Mouse (Mus musculus) C2C12 (cell line): ENCODE results near the gene Psmd11. TPM values are rescaled to one million over a fixed set of nuclear protein-coding genes. Genes with fewer than 3 reads are reported as not detected.
"Not testable (repeated sequence)": the region's sequence is repeated elsewhere in the genome, so short reads cannot be mapped to it uniquely, and the experiment has no call there.

Source experiments
- H3K27me3 ChIP-seq: one replicate; pipeline ENCODE4 v1.6.1; 2011; ENCODE audit not compliant: control insufficient read depth, insufficient read depth, insufficient read length
- H3K36me3 ChIP-seq: one replicate; pipeline ENCODE4 v1.6.1; 2011; ENCODE audit not compliant: control insufficient read depth, insufficient read depth
- H3K4me3 ChIP-seq: one replicate; pipeline ENCODE4 v1.5.1; 2011; ENCODE audit warnings: mild to moderate bottlenecking, control low read depth; ENCODE audit not compliant: poor library complexity, insufficient read depth, severe bottlenecking
- H3K79me2 ChIP-seq: one replicate; pipeline ENCODE4 v1.6.1; 2011; ENCODE audit not compliant: control insufficient read depth, insufficient read depth
- H3K79me3 ChIP-seq: one replicate; pipeline ENCODE4 v1.6.1; 2011; ENCODE audit warnings: low read depth, control low read depth
- H3ac ChIP-seq: one replicate; pipeline ENCODE3; 2011; ENCODE audit warnings: low read depth; ENCODE audit not compliant: control insufficient read depth, insufficient read length
- CEBPB ChIP-seq: IDR thresholded peaks from one replicate; pipeline ENCODE4 v1.6.1; 2011; ENCODE audit warnings: low read depth, mild to moderate bottlenecking, control low read depth, moderate library complexity
- CTCF ChIP-seq: IDR thresholded peaks from one replicate; pipeline ENCODE4 v1.5.1; 2011; ENCODE audit not compliant: control insufficient read depth, insufficient read depth, insufficient read length
- FOSL1 ChIP-seq: IDR thresholded peaks from one replicate; pipeline ENCODE4 v1.8.0; 2011; ENCODE audit warnings: mild to moderate bottlenecking, low read length; ENCODE audit not compliant: poor library complexity, insufficient read depth, severe bottlenecking
- MAX ChIP-seq: IDR thresholded peaks from one replicate; pipeline ENCODE4 v1.6.1; 2011; ENCODE audit warnings: mild to moderate bottlenecking, control low read depth
- MYOD1 ChIP-seq: IDR thresholded peaks from one replicate; pipeline ENCODE4 v1.6.1; 2011; ENCODE audit warnings: low read depth; ENCODE audit not compliant: control insufficient read depth, insufficient read length
- MYOG ChIP-seq: IDR thresholded peaks from one replicate; pipeline ENCODE4 v1.6.1; 2011; ENCODE audit not compliant: control insufficient read depth, insufficient read length; ENCODE audit errors: extremely low read depth
- USF1 ChIP-seq: IDR thresholded peaks from one replicate; pipeline ENCODE4 v1.6.1; 2011; ENCODE audit warnings: low read depth, mild to moderate bottlenecking, control low read depth, moderate library complexity
- polyA plus RNA-seq: library from polyadenylated mRNA; unstranded; fragments of >200 nt; fragmentation: generic; extraction: Trizol; gene quantifications from one replicate; pipeline ENCODE4 v1.2.1, GENCODE M21; 2012; ENCODE audit warnings: missing spikeins

The Psmd11 gene
- polyA plus RNA-seq, 1 experiment = 82.9 TPM

- no peaks in the 10 kb centered on the region for H3K27me3 ChIP-seq
- peaks cover 18% of the 10 kb centered on the region for H3K79me3 ChIP-seq
- no peak overlapping the region for H3K4me3 ChIP-seq
- H3K79me2 ChIP-seq = peaks cover 20% of the 10 kb centered on the region
- TF ChIP-seq CTCF (no peak), MYOD1 (no peak), MYOG (no peak), USF1 (no peak), CEBPB (no peak), FOSL1 (no peak), MAX (no peak)
- H3ac ChIP-seq = no peak overlapping the region
- H3K36me3 ChIP-seq = no peaks in the 10 kb centered on the region
These were observed 3.1 kb upstream of the Psmd11 start for GRCm38 (mm10) chr11:80425247-80425778.

GRCm38 (mm10) chr11:80426029-80426813 lies 2.2 kb upstream of the Psmd11 start:
- not testable (repeated sequence) for H3ac ChIP-seq, H3K4me3 ChIP-seq, H3K27me3 ChIP-seq, H3K36me3 ChIP-seq
- Histone ChIP-seq H3K79me2 (peaks cover 29% of the 10 kb centered on the region), H3K79me3 (peaks cover 26% of the 10 kb centered on the region)

GRCm38 (mm10) chr11:80429009-80429475 lies 627 bp downstream of the Psmd11 start:
- Histone ChIP-seq H3K79me3 (peaks cover 46% of the 10 kb centered on the region), H3K36me3 (peaks cover 21% of the 10 kb centered on the region), H3ac (peak overlapping the region; percentile 85), H3K4me3 (peak overlapping the region; percentile 98), H3K79me2 (peaks cover 57% of the 10 kb centered on the region), H3K27me3 (no peaks in the 10 kb centered on the region)
- TF ChIP-seq CEBPB (no peak), MAX (no peak), FOSL1 (no peak), CTCF (no peak), MYOG (no peak), USF1 (no peak), MYOD1 (no peak)

- Histone ChIP-seq H3ac (peak overlapping the region; percentile 85), H3K4me3 (peak overlapping the region; percentile 98), H3K79me2 (peaks cover 63% of the 10 kb centered on the region), H3K27me3 (no peaks in the 10 kb centered on the region), H3K79me3 (peaks cover 50% of the 10 kb centered on the region), H3K36me3 (peaks cover 27% of the 10 kb centered on the region)
- TF ChIP-seq CEBPB (no peak), MYOD1 (no peak), FOSL1 (no peak), USF1 (no peak), CTCF (no peak)
These were observed 1.2 kb downstream of the Psmd11 start for GRCm38 (mm10) chr11:80429500-80430166.

- H3K4me3 ChIP-seq = no peak overlapping the region
- peaks cover 34% of the 10 kb centered on the region for H3K36me3 ChIP-seq
- peaks cover 71% of the 10 kb centered on the region for H3K79me2 ChIP-seq
- peaks cover 57% of the 10 kb centered on the region for H3K79me3 ChIP-seq
- H3ac ChIP-seq = no peak overlapping the region
- H3K27me3 ChIP-seq = no peaks in the 10 kb centered on the region
- TF ChIP-seq MYOG = no peak
- TF ChIP-seq CEBPB = no peak
- TF ChIP-seq FOSL1 = no peak
- TF ChIP-seq USF1 = no peak
- TF ChIP-seq CTCF = no peak
- TF ChIP-seq MAX = no peak
These were observed 2.0 kb downstream of the Psmd11 start for GRCm38 (mm10) chr11:80430366-80430910.

- TF ChIP-seq MYOG (no peak), CEBPB (no peak), CTCF (no peak), MYOD1 (no peak)
- Histone ChIP-seq H3ac (no peak overlapping the region), H3K4me3 (no peak overlapping the region), H3K79me2 (peaks cover 86% of the 10 kb centered on the region), H3K27me3 (no peaks in the 10 kb centered on the region), H3K79me3 (peaks cover 47% of the 10 kb centered on the region), H3K36me3 (peaks cover 100% of the 10 kb centered on the region)
These were observed 18.5 kb downstream of the Psmd11 start for GRCm38 (mm10) chr11:80446916-80447315.
